Mouse (Mus musculus) hindlimb bud, embryonic 11.5 days (tissue): ENCODE results near the gene Gm7970.
"Not testable (repeated sequence)": the region's sequence is repeated elsewhere in the genome, so short reads cannot be mapped to it uniquely, and the experiment has no call there.

Experiments
- DNase-seq: peaks from one replicate; pipeline ENCODE4 v3.0.0-alpha.2; 2012; ENCODE audit warnings: low read depth, low spot score; ENCODE audit errors: extremely low spot score

The Gm7970 gene

GRCm38 (mm10) chr14:41555483-41555882, at the start of gene Gm7970:
TSS of gene Gm7970 (minus strand) at chr14:41555583.
- not testable (repeated sequence) for DNase-seq

- not testable (repeated sequence) for DNase-seq
Measured at GRCm38 (mm10) chr14:41600935-41601334, 45.6 kb upstream of the Gm7970 start.

GRCm38 (mm10) chr14:41586346-41586745, 31.0 kb upstream of the Gm7970 start:
- not testable (repeated sequence) for DNase-seq

GRCm38 (mm10) chr14:41572911-41573310, 17.5 kb upstream of the Gm7970 start, which contains the start of gene 1700049E17Rik2:
TSS of gene 1700049E17Rik2 (plus strand) at chr14:41573211.
- not testable (repeated sequence) for DNase-seq

- DNase-seq: not testable (repeated sequence)
Measured at GRCm38 (mm10) chr14:41524695-41525094, 30.7 kb downstream of the Gm7970 start.

- not testable (repeated sequence) for DNase-seq
Measured at GRCm38 (mm10) chr14:41520683-41521082, 34.7 kb downstream of the Gm7970 start.
